Mouse (Mus musculus) kidney, embryonic 16.5 days (tissue): Measurements from ENCODE around the gene Adgrf4. TPM values are rescaled to one million over a fixed set of nuclear protein-coding genes. Genes with fewer than 3 reads are reported as not detected.

Experiments used
- ATAC-seq: fragments of 200-750 bp; cut with Nextera tagmentation; 2 replicates; pipeline ENCODE4 v1.8.0; 2017; ENCODE audit warnings: moderate TSS enrichment; ENCODE audit not compliant: low FRiP score, low TSS enrichment
- H3K27ac ChIP-seq: fragments of 300-500 bp; sonication (generic); 2 replicates; pipeline ENCODE4 v1.5.1; 2014; ENCODE audit warnings: low read length
- H3K27me3 ChIP-seq: fragments of 300-500 bp; sonication (generic); 2 replicates; pipeline ENCODE4 v1.6.1; 2014; ENCODE audit warnings: low read length, control low read depth, mixed read lengths; ENCODE audit not compliant: insufficient read depth
- H3K36me3 ChIP-seq: fragments of 300-500 bp; sonication (generic); 2 replicates; pipeline ENCODE4 v1.6.1; 2014; ENCODE audit warnings: low read length, control low read depth, mixed read lengths; ENCODE audit not compliant: insufficient read depth
- H3K4me1 ChIP-seq: fragments of 300-500 bp; sonication (generic); 2 replicates; pipeline ENCODE4 v1.6.1; 2014; ENCODE audit warnings: low read length, control low read depth, mixed read lengths; ENCODE audit not compliant: insufficient read depth
- H3K4me2 ChIP-seq: fragments of 300-500 bp; sonication (generic); replicated peaks from 2 replicates; pipeline ENCODE4 v1.6.1; 2014; ENCODE audit warnings: low read depth, low read length
- H3K4me3 ChIP-seq: fragments of 300-500 bp; sonication (generic); 2 replicates; pipeline ENCODE4 v1.5.1; 2014; ENCODE audit warnings: mild to moderate bottlenecking, low read length
- H3K9ac ChIP-seq: fragments of 300-500 bp; sonication (generic); replicated peaks from 2 replicates; pipeline ENCODE4 v1.6.1; 2014; ENCODE audit warnings: low read length
- H3K9me3 ChIP-seq: fragments of 300-500 bp; sonication (generic); 2 replicates; pipeline ENCODE4 v1.6.1; 2016; ENCODE audit warnings: low read length, control low read depth
- WGBS: fragments of 180-500 bp; shearing (Covaris S2); extraction: QIAGEN DNeasy Blood & Tissue Kit; methylation state at CpG from one replicate; pipeline ENCODE4 v1.1.7; 2014; 5-methylcytosine and 5-hydroxymethylcytosine counted together
- polyA plus RNA-seq: library from polyadenylated mRNA; unstranded; fragments of >200 nt; fragmentation: Nextera tagmentation; extraction: Ambion mirVana; gene quantifications from 2 replicates; pipeline ENCODE4 v1.2.1, GENCODE M21; 2015

The Adgrf4 gene
- 0.14 TPM in 1 of 2 replicates, not detected in the other for polyA plus RNA-seq

DNA sequence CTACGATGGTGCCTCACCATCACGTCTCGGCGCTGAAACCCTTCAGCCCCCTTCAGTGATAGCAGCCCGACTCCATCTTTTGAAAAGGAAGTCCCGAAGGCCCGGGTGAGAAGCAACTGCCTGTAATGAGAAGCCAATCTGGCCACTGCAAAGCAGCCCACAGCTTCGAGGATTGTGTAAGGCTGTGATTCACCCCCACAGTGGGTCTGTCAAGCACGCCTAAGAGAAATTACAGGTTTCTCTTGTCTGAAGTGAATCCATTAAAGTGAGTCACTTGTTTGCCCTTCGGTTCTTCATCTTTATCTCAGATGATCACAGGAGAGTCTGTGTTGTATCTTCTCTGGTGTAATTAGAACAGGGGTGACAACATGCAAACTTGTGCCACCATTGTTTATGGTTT is at the start of gene Adgrf4:
Gene Adgrf4, minus strand, starts transcription at position 149 of the 400 bp plus-strand sequence.
- 82% methylated on average over 10 of the region's 10 CpGs for WGBS
- Histone ChIP-seq H3K27ac (no peak within 1 kb of the TSS), H3K4me2 (no peak within 1 kb of the TSS), H3K4me1 (no peaks in the 10 kb centered on the region), H3K36me3 (no peaks in the 10 kb centered on the region), H3K4me3 (no peak within 1 kb of the TSS), H3K9ac (no peak within 1 kb of the TSS), H3K9me3 (no peaks in the 10 kb centered on the region), H3K27me3 (no peaks in the 10 kb centered on the region)
- ATAC-seq, result no peak

DNA sequence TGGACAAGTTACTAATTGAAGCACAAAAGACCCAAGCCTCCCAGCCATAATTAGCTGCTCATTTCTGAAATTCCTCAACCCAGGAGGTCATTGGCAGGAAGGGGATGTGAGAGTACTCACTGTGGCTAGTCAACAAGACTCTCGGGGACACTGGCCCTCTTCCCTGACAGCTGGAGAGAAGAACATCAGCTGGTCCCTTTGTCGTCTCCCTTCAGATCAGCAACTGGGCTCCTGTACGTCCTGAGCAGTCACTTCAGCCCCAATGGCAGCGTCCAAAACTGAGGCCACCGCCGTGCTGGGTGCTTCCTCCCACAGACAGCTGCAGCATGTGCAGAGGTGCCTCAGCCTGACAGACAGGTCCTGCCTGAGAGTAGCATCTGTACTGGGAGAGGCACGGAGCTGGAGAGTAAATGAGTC is 49.7 kb upstream of the Adgrf4 start, which contains the start of gene Adgrf2:
Gene Adgrf2, minus strand, starts transcription at position 379 of the 417 bp plus-strand sequence.
- Histone ChIP-seq H3K27ac (no peak within 1 kb of the TSS), H3K9ac (no peak within 1 kb of the TSS), H3K27me3 (no peaks in the 10 kb centered on the region), H3K4me1 (0 out of 2 replicates have a peak, but pooled peaks cover 3% of the 10 kb centered on the region), H3K4me3 (no peak within 1 kb of the TSS), H3K4me2 (0 out of 2 replicates have a peak within 1 kb of the TSS, but pooled peaks have one; percentile 15), H3K36me3 (no peaks in the 10 kb centered on the region), H3K9me3 (no peaks in the 10 kb centered on the region)
- 26% methylated on average over 7 of the region's 7 CpGs for WGBS
- ATAC-seq, result peak; percentile 59; the same call in 1 of the 2 replicates

DNA sequence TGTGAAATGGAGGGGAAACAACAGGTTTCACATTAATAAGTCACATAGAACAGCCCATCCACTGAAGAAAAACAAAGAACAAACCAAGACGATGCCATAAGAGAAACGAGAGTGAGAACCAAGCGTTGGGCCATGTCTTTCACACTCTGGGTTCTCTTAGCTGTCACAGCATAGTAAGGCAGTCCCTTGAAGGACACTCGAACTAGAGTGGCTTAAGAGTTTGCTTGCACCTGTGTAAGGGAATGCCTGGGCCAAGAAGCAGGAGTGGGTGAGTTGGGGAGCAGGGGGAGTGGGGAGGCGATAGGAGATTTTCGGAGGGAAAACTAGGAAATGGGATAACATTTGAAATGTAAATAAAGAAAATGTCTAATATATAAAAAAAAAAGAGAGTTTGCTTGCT is 46.7 kb upstream of the Adgrf4 start:
- Histone ChIP-seq H3K27ac (no peak overlapping the region), H3K9me3 (no peaks in the 10 kb centered on the region), H3K9ac (no peak overlapping the region), H3K4me2 (no peak overlapping the region), H3K4me1 (0 out of 2 replicates have a peak, but pooled peaks cover 3% of the 10 kb centered on the region), H3K27me3 (no peaks in the 10 kb centered on the region), H3K36me3 (no peaks in the 10 kb centered on the region), H3K4me3 (no peak overlapping the region)
- 88% methylated on average over 6 of the region's 6 CpGs for WGBS
- no peak for ATAC-seq

DNA sequence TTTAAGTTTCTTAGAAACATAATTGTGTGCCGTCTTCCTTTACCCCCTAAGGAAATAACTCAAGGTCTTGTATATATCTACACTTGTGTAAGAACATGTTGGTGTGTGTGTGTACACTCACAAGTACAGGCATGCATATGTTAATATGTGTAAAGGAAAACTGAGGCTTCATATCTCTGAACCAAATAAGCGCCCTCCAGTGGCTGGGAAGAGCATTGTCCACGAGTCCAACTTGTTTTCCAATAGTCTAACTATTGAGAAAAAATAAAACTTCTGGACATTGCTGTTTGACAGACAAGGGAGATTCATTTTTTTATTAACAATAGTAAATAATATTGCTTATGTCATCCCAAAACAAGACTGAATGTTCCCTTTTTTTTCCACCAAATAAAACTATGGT is 25.1 kb upstream of the Adgrf4 start:
- no peaks in the 10 kb centered on the region for H3K9me3 ChIP-seq
- no peak overlapping the region for H3K27ac ChIP-seq
- H3K4me1 ChIP-seq, result no peaks in the 10 kb centered on the region
- no peaks in the 10 kb centered on the region for H3K36me3 ChIP-seq
- ATAC-seq, result no peak
- H3K27me3 ChIP-seq, result no peaks in the 10 kb centered on the region
- H3K9ac ChIP-seq, result no peak overlapping the region
- WGBS, result 55% methylated on average over 3 of the region's 3 CpGs
- H3K4me3 ChIP-seq, result no peak overlapping the region
- H3K4me2 ChIP-seq, result no peak overlapping the region

DNA sequence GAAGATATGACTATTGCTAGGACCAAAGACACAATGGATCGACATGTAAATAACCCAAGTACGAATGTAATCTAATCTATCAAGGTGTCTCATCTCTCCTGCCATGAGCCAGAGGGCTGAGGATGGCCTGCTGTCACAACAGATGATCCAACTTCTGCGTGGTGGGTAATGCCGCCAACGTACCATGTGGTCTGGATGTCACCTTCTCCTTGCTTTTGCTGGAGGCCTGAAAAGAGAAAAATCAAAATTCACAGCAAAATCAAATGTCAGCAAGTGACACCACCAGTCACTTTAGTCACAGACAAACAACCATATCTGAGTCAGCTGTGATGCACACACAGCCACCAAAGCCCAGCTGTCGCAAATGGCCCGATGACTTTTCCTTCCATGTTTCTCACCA is 22.9 kb upstream of the Adgrf4 start:
- no peak for ATAC-seq
- Histone ChIP-seq H3K9me3 (no peaks in the 10 kb centered on the region), H3K36me3 (no peaks in the 10 kb centered on the region), H3K27ac (no peak overlapping the region), H3K27me3 (no peaks in the 10 kb centered on the region), H3K4me3 (no peak overlapping the region), H3K4me1 (no peaks in the 10 kb centered on the region), H3K9ac (no peak overlapping the region), H3K4me2 (no peak overlapping the region)
- WGBS, result 88% methylated on average over 7 of the region's 7 CpGs

DNA sequence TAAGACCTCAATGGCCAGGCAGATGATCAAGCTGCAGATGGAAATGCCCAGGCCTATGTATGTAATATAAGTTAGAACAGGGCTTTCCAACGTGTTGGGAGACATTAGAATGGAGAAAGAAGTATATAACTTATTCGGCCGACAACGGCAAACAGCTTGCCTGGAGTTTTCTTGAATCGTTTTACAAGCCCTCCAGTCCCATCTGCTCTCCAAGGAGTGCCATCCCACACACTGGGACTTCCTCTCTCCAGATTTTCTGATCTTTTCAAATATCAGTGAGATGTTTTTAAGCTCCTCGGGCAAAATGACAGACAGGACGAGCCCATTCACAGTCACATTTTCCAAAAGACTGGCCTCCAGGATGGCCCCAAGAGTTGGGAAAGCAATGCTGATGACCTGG is 18.6 kb upstream of the Adgrf4 start:
- Histone ChIP-seq H3K27ac (no peak overlapping the region), H3K4me3 (no peak overlapping the region), H3K9ac (no peak overlapping the region), H3K9me3 (no peaks in the 10 kb centered on the region), H3K36me3 (no peaks in the 10 kb centered on the region), H3K27me3 (no peaks in the 10 kb centered on the region), H3K4me1 (no peaks in the 10 kb centered on the region), H3K4me2 (no peak overlapping the region)
- WGBS, result 88% methylated on average over 7 of the region's 7 CpGs
- no peak for ATAC-seq

DNA sequence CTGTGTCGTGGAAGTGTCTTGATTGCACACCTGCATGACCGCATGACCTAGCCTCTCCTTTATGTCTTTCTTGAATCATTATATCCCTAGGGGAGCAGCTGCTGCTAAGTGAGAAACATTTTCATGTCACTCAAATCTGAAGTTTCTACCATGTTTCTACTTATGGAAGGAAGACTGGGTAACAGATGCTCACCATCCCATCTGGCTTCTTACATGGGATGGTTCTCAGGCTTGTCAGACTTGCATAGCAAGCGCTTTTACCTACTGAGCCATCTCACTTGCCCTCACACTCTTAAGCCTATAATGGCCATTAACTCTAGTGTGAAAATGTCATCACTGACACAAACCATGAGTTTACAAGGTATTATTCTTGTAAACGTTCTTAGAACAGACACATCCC is 13.5 kb upstream of the Adgrf4 start:
- Histone ChIP-seq H3K9me3 (no peaks in the 10 kb centered on the region), H3K9ac (no peak overlapping the region), H3K4me2 (no peak overlapping the region), H3K27me3 (no peaks in the 10 kb centered on the region), H3K27ac (no peak overlapping the region), H3K4me3 (no peak overlapping the region), H3K36me3 (no peaks in the 10 kb centered on the region), H3K4me1 (no peaks in the 10 kb centered on the region)
- 77% methylated on average over 4 of the region's 4 CpGs for WGBS
- no peak for ATAC-seq

DNA sequence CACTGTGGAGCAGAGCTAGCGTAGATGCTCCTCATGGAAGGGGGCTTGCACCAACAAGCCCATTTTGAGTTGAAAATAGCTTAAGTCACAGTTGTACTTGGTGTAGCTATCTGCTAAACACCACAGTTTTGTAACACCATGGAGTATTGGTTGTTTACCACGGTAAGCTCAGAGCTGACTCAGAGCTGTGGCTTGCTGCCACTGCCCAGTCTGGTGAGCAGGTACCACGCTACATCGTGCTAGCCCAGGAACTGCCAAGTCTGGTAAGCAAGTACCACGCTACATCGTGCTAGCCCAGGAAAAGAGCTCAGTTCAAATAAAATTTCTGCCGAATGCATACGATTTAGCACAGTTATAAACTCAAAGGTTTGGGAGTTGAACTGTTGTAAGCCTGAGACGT is 10.1 kb upstream of the Adgrf4 start:
- ATAC-seq, result no peak
- no peaks in the 10 kb centered on the region for H3K36me3 ChIP-seq
- H3K9me3 ChIP-seq, result no peaks in the 10 kb centered on the region
- H3K27me3 ChIP-seq, result no peaks in the 10 kb centered on the region
- H3K4me2 ChIP-seq, result no peak overlapping the region
- whole genome bisulfite sequencing, result 85% methylated on average over 9 of the region's 9 CpGs
- H3K4me1 ChIP-seq, result no peaks in the 10 kb centered on the region
- no peak overlapping the region for H3K27ac ChIP-seq
- H3K4me3 ChIP-seq, result no peak overlapping the region
- no peak overlapping the region for H3K9ac ChIP-seq

DNA sequence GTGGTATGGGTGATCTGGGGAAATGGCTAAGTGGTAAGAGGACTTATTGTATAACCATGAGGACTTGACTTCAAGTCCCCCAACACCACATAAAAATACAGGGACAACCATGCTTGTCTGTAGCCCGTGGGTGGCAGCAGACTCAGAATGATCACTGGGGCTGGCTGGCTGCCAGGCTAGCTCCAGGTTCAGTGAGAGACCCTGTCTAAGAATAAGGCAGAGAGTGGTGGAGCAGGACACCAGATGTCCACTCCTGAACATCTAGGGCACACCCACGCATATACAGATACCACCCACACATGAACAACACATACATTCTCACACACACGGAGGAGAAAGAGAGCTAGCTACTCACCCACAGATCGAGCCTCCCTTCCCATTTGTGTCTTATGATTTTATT is 2.6 kb upstream of the Adgrf4 start:
- H3K27ac ChIP-seq, result no peak overlapping the region
- no peak overlapping the region for H3K9ac ChIP-seq
- H3K27me3 ChIP-seq, result no peaks in the 10 kb centered on the region
- ATAC-seq, result no peak
- no peak overlapping the region for H3K4me2 ChIP-seq
- no peaks in the 10 kb centered on the region for H3K4me1 ChIP-seq
- WGBS, result 84% methylated on average over 4 of the region's 4 CpGs
- no peaks in the 10 kb centered on the region for H3K36me3 ChIP-seq
- H3K4me3 ChIP-seq, result no peak overlapping the region
- H3K9me3 ChIP-seq, result no peaks in the 10 kb centered on the region

DNA sequence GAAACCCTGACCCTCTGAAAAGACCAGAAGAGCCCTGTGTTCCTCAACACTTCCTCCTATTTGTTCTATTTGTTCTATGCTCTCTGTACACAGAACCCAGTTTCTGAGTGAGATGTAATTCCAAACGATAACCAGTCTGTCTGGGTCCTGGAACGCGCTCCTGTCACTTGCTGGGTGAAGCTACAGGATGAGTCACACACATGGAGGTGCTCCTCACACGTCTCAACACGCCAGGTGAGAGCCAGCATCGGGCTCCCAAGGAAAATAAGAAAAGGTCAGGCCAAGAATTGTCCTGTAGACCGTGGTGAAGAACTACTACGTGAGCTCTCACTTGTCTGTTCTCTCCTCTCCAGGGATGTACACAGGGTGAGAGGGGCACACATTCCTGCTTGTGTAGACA is 1.6 kb downstream of the Adgrf4 start:
- no peak for ATAC-seq
- Histone ChIP-seq H3K9me3 (no peaks in the 10 kb centered on the region), H3K4me1 (no peaks in the 10 kb centered on the region), H3K4me2 (no peak overlapping the region), H3K27me3 (no peaks in the 10 kb centered on the region), H3K4me3 (no peak overlapping the region), H3K9ac (no peak overlapping the region), H3K27ac (no peak overlapping the region), H3K36me3 (no peaks in the 10 kb centered on the region)
- 91% methylated on average over 8 of the region's 8 CpGs for WGBS
